Mouse (Mus musculus) erythroblast, embryonic 14.5 days (primary cell): ENCODE results near the gene Srsf5.

Source experiments
- GATA1 ChIP-seq: IDR thresholded peaks from 2 replicates; pipeline ENCODE4 v1.6.1; 2012; ENCODE audit warnings: low read length, inconsistent platforms, mixed read lengths
- TAL1 ChIP-seq: IDR thresholded peaks from 3 replicates; pipeline ENCODE4 v1.6.1; 2012; ENCODE audit warnings: low read length, inconsistent platforms, mixed read lengths

DNA sequence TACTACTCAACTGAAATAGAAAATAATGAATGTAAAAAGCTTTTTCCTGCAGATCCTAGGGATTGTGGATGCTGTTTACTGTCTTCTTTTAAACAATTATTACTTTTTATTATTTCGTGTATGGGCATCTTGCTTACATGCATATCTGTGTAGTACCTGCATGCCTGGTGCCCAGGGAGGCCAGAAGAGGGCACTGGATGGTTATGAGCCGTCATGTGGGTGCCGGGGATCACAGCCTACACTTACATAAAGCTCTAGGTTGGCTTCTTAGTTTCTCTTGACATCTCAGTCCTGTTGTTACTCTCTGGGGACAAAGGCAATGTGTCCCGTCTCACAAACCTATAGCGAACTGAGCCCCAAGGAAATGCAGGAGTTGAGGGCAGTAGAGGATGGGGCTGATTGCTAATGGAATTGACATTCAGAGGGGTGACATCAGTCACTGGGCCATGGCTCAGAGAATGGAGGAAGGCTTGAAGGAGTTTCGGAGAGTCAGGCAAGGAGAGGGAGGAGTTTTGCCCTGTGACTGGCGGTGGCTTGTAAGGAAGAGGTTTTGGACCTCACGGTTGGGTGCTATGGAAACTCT lies 47.3 kb downstream of the Srsf5 start:
- TF ChIP-seq GATA1 = no peak
- no peak for TF ChIP-seq TAL1
